Mouse (Mus musculus): ENCODE results near the gene Gins2.

Gene Gins2

GRCm38 (mm10) chr8:120588908-120589771 lies at the start of gene Gins2:
Gene Gins2 (minus strand): TSS chr8:120589304.
- peak; percentile 100 for DNase-seq (ENCODE audit: low spot score)

DNA sequence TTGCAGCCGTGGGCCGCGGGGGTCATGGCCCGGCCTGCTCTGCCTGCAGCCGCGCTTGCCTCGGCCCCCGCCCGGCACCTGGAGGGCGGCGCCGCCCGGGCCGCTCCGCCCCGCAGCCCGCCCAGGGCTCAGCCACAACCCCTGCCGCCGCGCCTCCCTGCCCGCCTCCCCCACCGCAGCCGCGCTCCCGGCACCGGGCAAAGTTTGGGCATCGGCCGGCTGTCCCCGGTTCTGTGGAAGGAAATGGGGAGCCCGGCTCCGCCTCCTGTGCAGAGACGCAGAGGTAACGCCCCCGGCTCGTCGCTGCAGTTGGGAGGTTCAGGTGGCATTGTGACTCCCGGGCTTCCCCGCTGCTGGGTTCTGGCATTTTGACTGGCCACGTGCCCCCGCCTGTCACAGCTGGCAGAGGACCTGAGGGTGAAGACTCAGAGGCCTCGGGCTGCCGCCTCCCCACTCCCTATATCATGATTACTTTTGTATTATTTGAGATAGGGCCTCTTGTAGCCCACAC lies 45.3 kb upstream of the Gins2 start:
- DNase-seq (ENCODE audit: low spot score) = peak; percentile 41

DNA sequence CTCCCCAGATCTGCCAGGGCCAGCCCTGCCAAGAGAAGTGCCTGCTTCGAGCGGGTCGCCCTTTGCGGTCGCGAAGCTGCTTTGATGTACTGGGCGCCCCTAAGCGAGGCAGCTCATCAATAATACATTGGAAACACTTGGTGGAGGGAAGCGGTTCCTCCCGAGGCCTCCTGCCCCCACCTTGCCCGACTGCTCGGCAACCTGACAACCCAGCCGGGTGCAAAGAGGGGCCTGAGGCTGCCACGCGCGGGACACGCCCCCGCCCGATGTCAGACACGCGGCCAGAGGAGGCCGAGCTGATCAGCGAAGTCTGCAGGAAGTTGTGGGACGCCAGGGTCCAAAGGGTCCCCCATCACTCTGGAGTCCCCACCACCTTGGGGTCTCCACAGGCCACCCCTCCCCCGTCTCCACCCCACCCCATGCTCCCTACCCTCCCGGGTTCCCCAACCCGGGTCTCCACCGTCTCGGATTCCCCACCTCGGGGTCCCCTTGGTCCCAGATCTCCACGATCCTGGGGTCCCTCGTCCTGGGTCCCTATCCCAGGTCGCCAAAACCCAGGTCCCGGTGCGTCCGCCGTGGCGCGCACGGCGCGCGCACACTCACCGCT lies 44.7 kb upstream of the Gins2 start:
- peak; percentile 51 for DNase-seq (ENCODE audit: low spot score)

- no peak for DNase-seq (ENCODE audit: low spot score)
These were observed 44.0 kb upstream of the Gins2 start for GRCm38 (mm10) chr8:120632969-120633664.

DNA sequence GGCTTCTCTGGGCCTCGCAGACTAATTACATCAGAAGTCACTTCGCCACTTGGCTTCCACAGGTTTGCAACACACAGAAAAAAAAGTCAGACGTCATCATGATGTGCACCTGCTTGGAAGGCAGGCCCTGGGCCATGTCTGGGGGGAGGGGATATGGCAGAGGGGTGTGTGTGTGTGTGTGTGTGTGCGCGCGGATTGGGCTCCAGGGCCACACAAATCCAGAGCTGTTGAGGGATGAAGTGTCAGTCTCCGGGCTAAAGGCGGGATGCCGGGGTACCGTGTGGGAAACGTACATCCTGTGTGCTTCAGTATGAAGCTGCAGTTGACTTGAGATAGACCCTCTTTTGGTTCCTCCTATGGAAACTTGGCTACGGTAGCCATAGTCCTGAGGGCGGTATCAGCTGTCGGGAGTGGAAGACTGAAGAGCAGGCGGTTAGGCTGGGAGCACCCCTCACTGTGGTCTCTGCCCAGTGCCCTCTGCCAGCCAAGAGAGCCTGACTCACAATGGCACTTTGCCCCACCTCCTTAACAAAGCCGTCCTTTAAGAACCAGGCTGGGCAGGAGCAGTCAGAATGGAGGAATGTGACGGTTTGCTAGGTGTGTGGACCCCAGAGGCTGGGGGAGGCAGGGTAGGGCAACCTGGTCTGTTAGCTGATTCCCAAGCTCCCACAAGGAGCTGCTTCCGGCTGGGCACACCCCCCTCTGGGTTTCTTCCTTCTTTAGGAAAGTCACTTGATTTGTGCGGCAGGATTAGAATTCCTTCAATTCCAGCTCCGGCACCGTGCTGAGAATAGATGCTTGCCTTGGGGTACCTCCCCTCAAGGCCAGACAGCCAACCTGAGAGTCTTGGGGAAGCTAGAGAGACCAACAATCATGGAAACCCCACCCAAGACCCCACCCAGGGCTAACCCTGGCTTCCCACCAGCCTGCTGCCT lies 42.6 kb upstream of the Gins2 start:
- DNase-seq (ENCODE audit: low spot score) = no peak

DNA sequence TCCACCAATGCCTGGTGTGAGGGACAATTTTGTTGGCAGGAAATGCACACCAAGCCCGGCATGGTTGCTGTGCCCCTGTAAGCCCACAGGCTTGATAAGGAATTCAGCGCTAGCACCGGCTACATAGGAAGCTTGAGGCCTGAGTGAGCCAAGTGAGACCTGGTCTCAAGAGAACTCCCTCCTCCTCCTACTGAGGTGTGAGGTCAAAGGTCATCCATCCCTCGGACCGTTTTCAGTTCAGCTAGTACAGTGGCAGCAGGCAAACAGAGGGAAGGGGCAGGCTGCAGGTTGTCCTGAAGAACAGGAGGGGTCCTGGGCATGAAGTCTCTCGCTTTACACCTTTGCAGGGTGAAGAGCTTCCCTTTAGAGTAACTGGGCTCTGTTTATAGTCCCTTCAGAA lies 41.7 kb upstream of the Gins2 start:
- DNase-seq (ENCODE audit: low spot score) = no peak

DNA sequence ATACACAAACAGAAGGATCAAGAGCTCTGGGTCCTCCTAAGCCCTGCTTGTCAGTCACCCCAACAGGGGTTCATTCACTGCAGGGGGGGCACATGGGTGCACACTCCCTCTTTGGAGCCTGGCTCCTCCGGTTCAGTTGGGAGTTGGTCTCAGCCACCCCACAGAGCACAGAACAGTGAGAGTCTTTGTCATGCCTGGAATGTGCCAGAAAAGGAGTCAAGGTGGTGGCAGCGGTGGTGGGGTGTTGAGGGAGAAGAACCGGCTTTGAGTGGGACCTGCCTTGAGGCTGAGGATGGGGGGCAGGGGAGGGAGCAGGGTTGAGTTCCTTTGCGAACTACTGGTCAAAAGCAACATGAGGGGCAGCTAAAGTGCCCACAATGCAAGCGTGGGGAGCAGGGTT lies 40.9 kb upstream of the Gins2 start:
- no peak for DNase-seq (ENCODE audit: low spot score)

DNA sequence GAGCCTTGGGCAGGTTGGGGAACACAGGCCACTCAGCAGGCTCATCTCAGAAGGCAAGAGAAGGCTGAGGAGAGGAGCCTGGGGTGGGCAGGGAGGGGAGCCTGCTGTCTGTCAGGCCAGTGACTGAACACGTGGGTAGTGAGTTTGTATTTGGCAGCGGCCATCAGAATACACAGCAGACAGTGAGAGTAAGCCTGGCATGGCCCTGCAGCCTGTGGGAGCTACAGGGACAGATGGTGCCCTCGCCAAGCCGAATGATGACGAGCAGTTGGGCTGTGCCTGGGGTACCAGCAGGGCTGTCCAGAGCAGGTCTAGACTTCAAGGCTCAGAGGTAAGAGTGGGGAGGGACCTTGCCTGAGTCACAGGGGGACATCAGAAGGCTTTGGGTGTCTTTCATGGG lies 38.2 kb upstream of the Gins2 start:
- DNase-seq (ENCODE audit: low spot score) = no peak

- no peak for DNase-seq (ENCODE audit: low spot score)
These were observed 37.4 kb upstream of the Gins2 start for GRCm38 (mm10) chr8:120626461-120626860.

- no peak for DNase-seq (ENCODE audit: low spot score)
These were observed 34.5 kb upstream of the Gins2 start for GRCm38 (mm10) chr8:120623608-120624007.

DNA sequence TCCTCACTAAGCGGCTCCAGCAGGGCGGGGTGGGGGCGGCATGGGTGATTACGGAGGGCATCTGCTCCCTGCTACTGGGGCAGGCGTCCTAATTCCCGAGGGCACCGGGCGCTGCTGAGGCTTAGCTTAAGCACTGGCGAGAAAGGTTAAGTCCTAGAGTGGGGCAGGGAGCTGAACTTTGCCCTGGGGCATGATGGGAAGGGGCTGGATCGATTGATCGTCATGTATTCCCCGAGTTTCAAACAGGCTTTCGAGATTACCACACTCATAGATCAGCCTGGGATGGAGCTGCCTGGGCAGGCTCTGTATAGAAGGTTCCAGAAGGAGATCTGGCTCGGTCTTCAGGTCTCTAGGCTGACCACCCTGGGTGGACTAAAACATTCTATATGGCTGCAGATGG lies 33.1 kb upstream of the Gins2 start:
- DNase-seq (ENCODE audit: low spot score) = peak; percentile 43

DNA sequence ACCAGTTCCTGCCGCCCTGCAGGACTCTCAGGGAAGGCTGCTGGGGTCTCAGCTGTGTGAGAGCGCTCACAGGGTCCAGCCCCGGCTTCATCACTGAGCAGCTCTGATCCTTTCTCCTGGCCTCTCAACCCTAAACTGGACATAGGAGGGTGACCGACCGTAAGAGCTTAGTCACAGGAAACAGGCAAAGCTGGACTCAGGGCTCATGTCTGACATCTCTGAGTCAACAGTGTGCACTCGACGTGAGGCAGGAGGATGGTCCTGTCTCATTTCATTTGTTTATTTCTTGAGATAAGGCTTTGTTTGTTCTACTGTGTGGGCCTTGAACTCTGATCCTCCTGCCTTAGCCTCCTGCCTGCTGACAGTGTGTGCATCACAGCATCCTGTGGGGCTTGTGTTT lies 31.3 kb upstream of the Gins2 start:
- no peak for DNase-seq (ENCODE audit: low spot score)

DNA sequence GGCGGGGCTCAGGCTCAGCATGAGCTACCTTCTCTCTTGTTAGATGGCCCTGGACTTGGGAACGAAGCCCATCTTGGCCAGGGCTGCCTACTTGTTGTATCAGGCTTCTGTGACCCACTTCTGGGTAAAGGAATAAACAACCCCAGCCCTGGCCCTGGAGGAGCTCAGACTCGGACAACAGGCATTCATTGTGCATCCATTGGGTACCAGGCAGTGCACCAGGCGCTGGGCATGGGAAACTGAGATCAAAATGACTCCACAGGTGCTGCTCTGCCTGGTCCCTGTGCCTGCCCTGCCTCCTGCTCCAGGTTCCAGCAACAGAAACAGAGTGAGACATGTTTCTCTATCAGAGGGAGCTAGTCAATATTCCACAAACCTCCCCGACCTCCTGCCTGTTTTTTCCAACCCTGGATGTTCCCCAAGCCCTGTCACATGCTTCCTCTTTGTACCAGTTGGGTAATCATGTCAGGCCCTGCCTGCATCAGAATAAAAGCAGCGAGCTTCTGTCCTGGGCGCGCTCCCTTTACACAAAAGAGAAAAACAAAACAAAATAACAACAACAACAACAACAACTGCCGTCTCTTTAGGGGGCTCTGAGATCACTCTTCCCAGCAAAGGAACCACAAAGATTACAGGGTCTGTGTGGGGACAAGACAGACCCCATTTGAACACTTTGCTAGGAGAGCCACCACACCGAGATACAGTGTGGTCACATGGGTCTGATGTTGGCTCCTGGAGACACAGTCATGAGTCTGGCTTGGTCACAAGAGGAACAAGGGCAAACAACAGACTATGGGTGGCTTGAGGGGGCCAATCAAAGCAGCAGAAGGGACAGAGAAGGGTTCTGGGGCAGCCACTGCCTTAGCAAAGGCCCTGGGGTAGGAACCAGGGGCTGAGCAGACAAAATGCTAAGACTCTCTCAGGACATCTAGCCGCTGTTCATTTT lies 30.4 kb upstream of the Gins2 start:
- DNase-seq (ENCODE audit: low spot score) = no peak

DNA sequence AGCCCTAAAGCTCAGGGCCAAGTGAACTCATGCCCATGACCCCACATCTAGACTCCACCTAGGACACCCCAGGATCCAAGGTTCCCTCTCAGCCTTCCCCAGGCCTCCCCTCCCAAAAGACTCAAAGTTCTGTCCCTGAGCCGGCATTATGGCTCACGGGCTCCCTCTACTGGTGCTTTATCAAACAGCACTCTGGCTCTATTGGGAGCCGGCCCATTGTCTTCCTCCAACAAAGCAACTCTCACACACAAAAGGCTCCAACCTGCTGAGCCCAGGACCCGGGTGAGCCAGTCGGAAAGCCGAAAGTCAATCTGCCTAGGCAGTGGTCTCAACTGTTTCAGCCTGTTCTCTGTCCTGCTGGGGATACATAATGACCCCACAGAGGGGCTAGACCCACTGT lies 29.0 kb upstream of the Gins2 start:
- DNase-seq (ENCODE audit: low spot score) = peak; percentile 94

DNA sequence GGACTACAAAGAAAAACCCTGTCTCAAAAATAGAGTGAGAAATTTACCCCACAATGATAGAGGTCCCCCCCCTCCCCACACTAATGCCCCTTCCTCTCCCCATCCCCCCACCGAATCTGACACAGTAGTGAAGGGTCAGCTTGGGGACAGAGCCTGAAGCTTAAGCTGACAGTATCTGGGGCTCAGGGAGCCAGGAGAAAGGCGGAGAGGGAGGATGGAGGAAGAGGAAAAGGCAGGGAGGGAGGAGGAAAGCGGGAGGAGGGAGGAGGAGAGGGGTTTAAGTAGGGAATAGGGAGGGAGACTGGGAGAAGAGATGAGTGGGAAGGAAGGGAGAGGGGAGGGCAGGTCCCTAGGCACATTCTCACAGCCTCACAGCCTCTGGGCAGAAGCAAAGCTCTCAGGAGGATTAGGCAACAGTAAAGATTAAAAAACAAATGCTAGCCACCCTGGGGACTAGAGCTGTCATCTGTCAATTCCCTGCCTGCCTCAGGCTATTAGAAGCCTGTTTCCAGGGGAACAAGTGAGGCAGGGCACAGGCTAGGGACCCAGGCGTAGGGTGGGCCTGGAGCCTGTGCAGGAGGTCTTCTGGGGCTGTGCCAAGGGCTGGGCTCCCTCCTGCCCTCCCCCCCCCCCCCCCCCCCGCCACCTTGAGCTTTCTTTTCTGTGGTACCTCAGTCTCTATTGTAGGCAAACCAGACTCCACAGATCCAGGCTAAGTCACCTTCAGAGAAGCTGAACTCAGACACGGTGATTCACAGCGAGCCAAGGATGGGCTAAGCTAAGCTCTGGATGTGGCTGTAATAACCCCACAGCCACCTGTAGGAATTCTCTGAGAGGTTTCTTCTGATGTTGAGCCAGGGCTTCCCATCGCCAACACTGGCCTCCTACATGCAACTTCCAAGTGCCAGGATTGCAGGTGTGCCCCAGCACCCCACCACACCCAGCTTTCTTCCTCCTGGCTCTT lies 27.8 kb upstream of the Gins2 start:
- peak; percentile 74 for DNase-seq (ENCODE audit: low spot score)

DNA sequence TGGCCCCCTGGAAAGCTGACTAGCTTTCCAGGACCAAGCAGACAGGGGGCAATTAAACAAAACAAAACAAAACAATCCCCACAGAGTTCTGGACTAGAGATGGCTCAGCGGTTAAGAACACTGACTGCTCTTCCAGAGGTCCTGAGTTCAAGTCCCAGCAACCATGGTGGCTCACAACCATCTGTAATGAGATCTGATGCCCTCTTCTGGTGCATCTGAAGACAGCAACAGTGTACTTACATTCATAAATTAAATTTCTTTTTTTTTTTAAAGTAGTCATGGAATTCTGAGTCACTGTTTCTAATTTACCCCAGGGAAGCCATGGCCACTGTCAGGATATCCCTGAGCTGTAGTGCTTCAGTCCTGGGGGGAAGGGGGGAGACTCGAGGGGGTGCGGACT lies 25.4 kb upstream of the Gins2 start:
- DNase-seq (ENCODE audit: low spot score) = no peak

GRCm38 (mm10) chr8:120610824-120611223 lies 21.7 kb upstream of the Gins2 start:
- DNase-seq (ENCODE audit: low spot score) = no peak

DNA sequence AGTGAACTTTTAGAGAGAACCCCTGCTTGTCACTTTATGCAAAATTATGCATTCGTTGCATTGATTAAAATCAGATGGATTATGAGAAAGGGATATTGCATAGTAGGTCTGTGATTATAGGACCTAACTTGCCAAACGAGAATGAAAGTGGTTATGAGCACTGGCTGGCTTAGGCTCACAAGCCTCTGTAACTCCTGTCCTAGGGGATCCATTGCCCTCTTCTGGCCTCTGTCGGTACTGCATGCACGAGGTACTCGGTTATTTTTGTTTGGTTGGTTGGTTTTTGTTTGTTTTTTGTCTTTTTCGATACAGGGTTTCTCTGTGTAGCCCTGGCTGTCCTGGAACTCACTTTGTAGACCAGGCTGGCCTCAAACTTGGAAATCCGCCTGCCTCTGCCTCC lies 18.8 kb upstream of the Gins2 start:
- DNase-seq (ENCODE audit: low spot score) = peak; percentile 84

DNA sequence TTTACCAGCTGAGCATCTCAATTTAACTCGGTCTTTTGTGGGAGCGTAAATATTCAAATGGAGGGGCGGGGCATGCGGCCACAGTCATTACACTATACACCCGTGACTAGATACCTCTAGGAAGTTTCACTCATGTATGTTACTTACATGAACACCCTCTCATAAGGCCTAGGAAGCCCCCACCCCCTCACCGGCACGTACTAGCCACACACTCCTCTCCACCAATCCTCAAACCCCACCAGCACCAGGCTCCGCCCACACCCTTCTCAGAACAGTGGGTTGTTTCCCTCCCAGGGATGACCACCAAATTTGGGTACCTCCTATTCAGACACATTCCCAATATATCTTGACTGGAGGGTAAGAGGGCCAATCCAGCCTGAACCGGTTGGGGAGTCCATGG lies 18.4 kb upstream of the Gins2 start:
- DNase-seq (ENCODE audit: low spot score) = no peak
